Mouse (Mus musculus) small intestine, adult 2 months (tissue): Measurements from ENCODE around the gene Capn12.

Experiments
- CTCF ChIP-seq: fragments of 200-500 bp; IDR thresholded peaks from 2 replicates; pipeline ENCODE4 v1.5.1; 2012; ENCODE audit warnings: low read depth, mild to moderate bottlenecking, control low read depth, inconsistent platforms, low read length, moderate library complexity, mixed read lengths; ENCODE audit not compliant: insufficient replicate concordance, insufficient read length; ENCODE audit errors: extremely low read depth
- POLR2A ChIP-seq: fragments of 200-500 bp; IDR thresholded peaks from 2 replicates; pipeline ENCODE4 v1.6.1; 2012; ENCODE audit warnings: low read depth, mild to moderate bottlenecking, control low read depth, inconsistent platforms, low read length, moderate library complexity

GRCm38 (mm10) chr7:28874565-28874964 is 6.7 kb upstream of the Capn12 start:
- TF ChIP-seq CTCF (no peak), POLR2A (no peak)
